Mouse (Mus musculus) embryonic fibroblast, embryonic 13.5 days (primary cell): Measurements from ENCODE around the gene Pcsk4. TPM values are rescaled to one million over a fixed set of nuclear protein-coding genes. Genes with fewer than 3 reads are reported as not detected.
A peak's percentile ranks its signal among the peaks of the same experiment; 100 is the strongest.

ENCODE experiments used
- H3K27ac ChIP-seq: 2 replicates; pipeline ENCODE4 v1.5.1; 2012; ENCODE audit warnings: low read length, control low read depth, inconsistent platforms; ENCODE audit not compliant: insufficient read depth
- H3K4me1 ChIP-seq: 2 replicates; pipeline ENCODE4 v1.6.1; 2011; ENCODE audit warnings: low read length; ENCODE audit not compliant: control insufficient read depth, insufficient read depth
- H3K4me3 ChIP-seq: 2 replicates; pipeline ENCODE4 v1.5.1; 2011; ENCODE audit warnings: mild to moderate bottlenecking, control low read depth, low read length; ENCODE audit not compliant: insufficient read depth
- CTCF ChIP-seq: IDR thresholded peaks from 2 replicates; pipeline ENCODE4 v1.5.1; 2011; ENCODE audit warnings: mild to moderate bottlenecking, control low read depth, low read length, moderate library complexity, borderline replicate concordance; ENCODE audit not compliant: insufficient read depth
- POLR2A ChIP-seq: IDR thresholded peaks from 2 replicates; pipeline ENCODE4 v1.6.1; 2011; ENCODE audit warnings: low read depth, mild to moderate bottlenecking, control low read depth, low read length, moderate library complexity
- polyA plus RNA-seq: library from polyadenylated mRNA; stranded (reverse); fragments of >200 nt; gene quantifications from 2 replicates; pipeline ENCODE4 v1.2.4, GENCODE M21; 2011; ENCODE audit warnings: low read depth; ENCODE audit not compliant: missing spikeins, insufficient read length

The Pcsk4 gene
- polyA plus RNA-seq, 1 experiment: 0.81 TPM

GRCm38 (mm10) chr10:80324120-80325037, 4.9 kb downstream of the Pcsk4 start:
- no peak overlapping the region for H3K27ac ChIP-seq
- H3K4me3 ChIP-seq: no peak overlapping the region; the same call in 1 of the 2 replicates
- TF ChIP-seq CTCF: no peak
- no peak for TF ChIP-seq POLR2A
- no peaks in the 10 kb centered on the region; the same call in 1 of the 2 replicates for H3K4me1 ChIP-seq

- Histone ChIP-seq H3K27ac (no peak overlapping the region), H3K4me1 (no peaks in the 10 kb centered on the region; the same call in 1 of the 2 replicates), H3K4me3 (peak overlapping the region; percentile 49)
- TF ChIP-seq CTCF (no peak), POLR2A (peak; percentile 55)
Measured at GRCm38 (mm10) chr10:80323261-80324119, 5.8 kb downstream of the Pcsk4 start.

- H3K4me3 ChIP-seq: peak overlapping the region; percentile 49
- peak; percentile 35; the same call in 1 of the 2 replicates for TF ChIP-seq CTCF
- no peak for TF ChIP-seq POLR2A
- H3K27ac ChIP-seq: no peak overlapping the region
- H3K4me1 ChIP-seq: no peaks in the 10 kb centered on the region; the same call in 1 of the 2 replicates
Measured at GRCm38 (mm10) chr10:80322811-80323211, 6.5 kb downstream of the Pcsk4 start.

- no peaks in the 10 kb centered on the region; the same call in 1 of the 2 replicates for H3K4me1 ChIP-seq
- H3K27ac ChIP-seq: no peak overlapping the region
- 0 out of 2 replicates have a peak overlapping the region, but pooled peaks have one; percentile 49 for H3K4me3 ChIP-seq
- no peak for TF ChIP-seq CTCF
- no peak for TF ChIP-seq POLR2A
Measured at GRCm38 (mm10) chr10:80321670-80322581, 7.4 kb downstream of the Pcsk4 start.

- H3K4me1 ChIP-seq: no peaks in the 10 kb centered on the region; the same call in 1 of the 2 replicates
- TF ChIP-seq POLR2A: no peak
- H3K27ac ChIP-seq: no peak overlapping the region
- H3K4me3 ChIP-seq: no peak overlapping the region
Measured at GRCm38 (mm10) chr10:80321014-80321669, 8.2 kb downstream of the Pcsk4 start.

GRCm38 (mm10) chr10:80320340-80320760, 8.9 kb downstream of the Pcsk4 start, which contains the start of gene 2310011J03Rik:
Gene 2310011J03Rik (minus strand): TSS chr10:80320537.
- Histone ChIP-seq H3K4me1 (no peaks in the 10 kb centered on the region; the same call in 1 of the 2 replicates), H3K27ac (no peak within 1 kb of the TSS)
- TF ChIP-seq POLR2A (peak; percentile 72), CTCF (no peak)

GRCm38 (mm10) chr10:80317011-80317410, 12.3 kb downstream of the Pcsk4 start:
- Histone ChIP-seq H3K4me3 (no peak overlapping the region), H3K4me1 (no peaks in the 10 kb centered on the region; the same call in 1 of the 2 replicates), H3K27ac (no peak overlapping the region)
- TF ChIP-seq CTCF (no peak), POLR2A (no peak)

More at GRCm38 (mm10) chr10:80320340-80320760, 8.9 kb downstream of the Pcsk4 start, which contains the start of gene 2310011J03Rik:
- peak within 1 kb of the TSS; percentile 86 for H3K4me3 ChIP-seq

GRCm38 (mm10) chr10:80316359-80316781, 12.9 kb downstream of the Pcsk4 start:
- no peaks in the 10 kb centered on the region; the same call in 1 of the 2 replicates for H3K4me1 ChIP-seq

More at GRCm38 (mm10) chr10:80316359-80316781, 12.9 kb downstream of the Pcsk4 start:
- Histone ChIP-seq H3K4me3 (no peak overlapping the region), H3K27ac (no peak overlapping the region)
- TF ChIP-seq POLR2A: peak; percentile 21; the same call in 1 of the 2 replicates
- no peak for TF ChIP-seq CTCF
